Mouse (Mus musculus) intestine, embryonic 14.5 days (tissue): ENCODE measurements around the gene Tac2. TPM values are rescaled to one million over a fixed set of nuclear protein-coding genes. Genes with fewer than 3 reads are reported as not detected.

ENCODE experiments used
- ATAC-seq: fragments of 200-750 bp; cut with Nextera tagmentation; replicated peaks from 2 replicates; pipeline ENCODE4 v1.8.0; 2017; ENCODE audit warnings: low read depth, moderate number of reproducible peaks, moderate TSS enrichment, moderate library complexity; ENCODE audit not compliant: low FRiP score, low TSS enrichment
- DNase-seq: peaks from one replicate; pipeline ENCODE4 v3.0.0-alpha.2; 2018; ENCODE audit warnings: low spot score
- H3K27ac ChIP-seq: fragments of 300-500 bp; sonication (generic); 2 replicates; pipeline ENCODE4 v1.5.1; 2014; ENCODE audit warnings: low read depth, mild to moderate bottlenecking, control low read depth
- H3K27me3 ChIP-seq: fragments of 300-500 bp; sonication (generic); replicated peaks from 2 replicates; pipeline ENCODE4 v1.6.1; 2014; ENCODE audit warnings: low read length, control low read depth; ENCODE audit not compliant: control insufficient read depth, insufficient read depth
- H3K36me3 ChIP-seq: fragments of 300-500 bp; sonication (generic); 2 replicates; pipeline ENCODE4 v1.6.1; 2014; ENCODE audit warnings: low read length, control low read depth; ENCODE audit not compliant: control insufficient read depth, insufficient read depth
- H3K4me1 ChIP-seq: fragments of 300-500 bp; sonication (generic); replicated peaks from 2 replicates; pipeline ENCODE4 v1.6.1; 2014; ENCODE audit warnings: low read length, control low read depth, mixed read lengths; ENCODE audit not compliant: control insufficient read depth, insufficient read depth
- H3K4me2 ChIP-seq: fragments of 300-500 bp; sonication (generic); 2 replicates; pipeline ENCODE4 v1.6.1; 2014; ENCODE audit warnings: low read length
- H3K4me3 ChIP-seq: fragments of 300-500 bp; sonication (generic); 2 replicates; pipeline ENCODE4 v1.5.1; 2014; ENCODE audit warnings: low read depth, low read length, control low read depth, mixed read lengths
- H3K9ac ChIP-seq: fragments of 300-500 bp; sonication (generic); 2 replicates; pipeline ENCODE4 v1.6.1; 2014; ENCODE audit warnings: mild to moderate bottlenecking, low read length
- H3K9me3 ChIP-seq: fragments of 300-500 bp; sonication (generic); 2 replicates; pipeline ENCODE4 v1.6.1; 2016; ENCODE audit warnings: low read length, control low read depth; ENCODE audit not compliant: control insufficient read depth
- WGBS: fragments of 180-500 bp; shearing (Covaris S2); extraction: QIAGEN DNeasy Blood & Tissue Kit; methylation state at CpG from one replicate; pipeline ENCODE4 v1.1.7; 2014; 5-methylcytosine and 5-hydroxymethylcytosine counted together
- polyA plus RNA-seq: library from polyadenylated mRNA; unstranded; fragments of >200 nt; fragmentation: Nextera tagmentation; extraction: Ambion mirVana; gene quantifications from 2 replicates; pipeline ENCODE4 v1.2.1, GENCODE M21; 2014

The Tac2 gene
- polyA plus RNA-seq, 1 experiment from 2014 or later: 5.3 TPM

GRCm38 (mm10) chr10:127731397-127731796 lies 7.1 kb downstream of the Tac2 start:
- Histone ChIP-seq H3K4me2 (no peak overlapping the region), H3K27me3 (no peaks in the 10 kb centered on the region), H3K4me1 (0 out of 2 replicates have a peak, but pooled peaks cover 6% of the 10 kb centered on the region), H3K4me3 (no peak overlapping the region), H3K36me3 (no peaks in the 10 kb centered on the region), H3K27ac (no peak overlapping the region), H3K9me3 (no peaks in the 10 kb centered on the region), H3K9ac (no peak overlapping the region)
- ATAC-seq: no peak
- DNase-seq: no peak
- WGBS: 18% methylated on average over 5 of the region's 5 CpGs

- Histone ChIP-seq H3K4me3 (no peak overlapping the region), H3K4me1 (0 out of 2 replicates have a peak, but pooled peaks cover 13% of the 10 kb centered on the region), H3K9me3 (no peaks in the 10 kb centered on the region), H3K4me2 (no peak overlapping the region), H3K9ac (no peak overlapping the region), H3K27me3 (no peaks in the 10 kb centered on the region), H3K36me3 (no peaks in the 10 kb centered on the region), H3K27ac (no peak overlapping the region)
- 33% methylated on average over 5 of the region's 5 CpGs for WGBS
- DNase-seq: no peak
- no peak for ATAC-seq
Measured at GRCm38 (mm10) chr10:127734434-127734833, 10.2 kb downstream of the Tac2 start.

- DNase-seq: no peak
- ATAC-seq: no peak
- Histone ChIP-seq H3K4me1 (peaks cover 21% of the 10 kb centered on the region), H3K36me3 (no peaks in the 10 kb centered on the region), H3K4me2 (no peak overlapping the region), H3K9me3 (no peaks in the 10 kb centered on the region), H3K4me3 (no peak overlapping the region), H3K27ac (no peak overlapping the region), H3K27me3 (no peaks in the 10 kb centered on the region), H3K9ac (no peak overlapping the region)
- 75% methylated on average over 2 of the region's 2 CpGs for WGBS
Measured at GRCm38 (mm10) chr10:127736266-127736665, 12.0 kb downstream of the Tac2 start.

GRCm38 (mm10) chr10:127736916-127737315 lies 12.6 kb downstream of the Tac2 start:
- no peak overlapping the region for H3K9ac ChIP-seq
- no peak overlapping the region for H3K4me2 ChIP-seq
- H3K27ac ChIP-seq: no peak overlapping the region
- WGBS: 67% methylated on average over 4 of the region's 4 CpGs
- no peaks in the 10 kb centered on the region for H3K9me3 ChIP-seq
- H3K4me1 ChIP-seq: peaks cover 18% of the 10 kb centered on the region
- no peak for DNase-seq
- H3K4me3 ChIP-seq: no peak overlapping the region
- no peak for ATAC-seq
- peaks cover 6% of the 10 kb centered on the region for H3K36me3 ChIP-seq
- H3K27me3 ChIP-seq: no peaks in the 10 kb centered on the region

GRCm38 (mm10) chr10:127737552-127737951 lies 13.3 kb downstream of the Tac2 start:
- DNase-seq (no peak), ATAC-seq (no peak)
- Histone ChIP-seq H3K4me2 (no peak overlapping the region), H3K9me3 (no peaks in the 10 kb centered on the region), H3K27me3 (no peaks in the 10 kb centered on the region), H3K4me3 (no peak overlapping the region), H3K36me3 (peaks cover 12% of the 10 kb centered on the region), H3K4me1 (peaks cover 18% of the 10 kb centered on the region), H3K27ac (no peak overlapping the region), H3K9ac (no peak overlapping the region)
- 24% methylated on average over 2 of the region's 2 CpGs for WGBS

- no peaks in the 10 kb centered on the region for H3K27me3 ChIP-seq
- peaks cover 18% of the 10 kb centered on the region for H3K4me1 ChIP-seq
- H3K9me3 ChIP-seq: no peaks in the 10 kb centered on the region
- 40% methylated on average over 13 of the region's 13 CpGs for WGBS
- H3K9ac ChIP-seq: peak overlapping the region; percentile 96; the same call in 1 of the 2 replicates
- H3K4me3 ChIP-seq: peak overlapping the region; percentile 87; the same call in 1 of the 2 replicates
- peak; percentile 69 for DNase-seq
- peak overlapping the region; percentile 79 for H3K27ac ChIP-seq
- peak; percentile 28 for ATAC-seq
- peaks cover 20% of the 10 kb centered on the region for H3K36me3 ChIP-seq
- H3K4me2 ChIP-seq: peak overlapping the region; percentile 49
Measured at GRCm38 (mm10) chr10:127738151-127738882, 14.0 kb downstream of the Tac2 start.

GRCm38 (mm10) chr10:127739083-127739660 lies 14.9 kb downstream of the Tac2 start, which contains the start of gene Zbtb39:
TSS of gene Zbtb39 (plus strand) at chr10:127739538.
- Histone ChIP-seq H3K36me3 (peaks cover 28% of the 10 kb centered on the region), H3K27ac (peak within 1 kb of the TSS; percentile 79), H3K9ac (peak within 1 kb of the TSS; percentile 96), H3K4me1 (peaks cover 18% of the 10 kb centered on the region), H3K27me3 (no peaks in the 10 kb centered on the region), H3K4me3 (peak within 1 kb of the TSS; percentile 87), H3K4me2 (peak within 1 kb of the TSS; percentile 86), H3K9me3 (no peaks in the 10 kb centered on the region)
- WGBS: 2% methylated on average over 29 of the region's 61 CpGs
- DNase-seq (peak; percentile 89), ATAC-seq (peak; percentile 74)

- Histone ChIP-seq H3K27me3 (no peaks in the 10 kb centered on the region), H3K4me1 (peaks cover 18% of the 10 kb centered on the region), H3K4me2 (peak overlapping the region; percentile 86), H3K9ac (peak overlapping the region; percentile 96), H3K4me3 (peak overlapping the region; percentile 87), H3K27ac (peak overlapping the region; percentile 79), H3K9me3 (no peaks in the 10 kb centered on the region), H3K36me3 (peaks cover 34% of the 10 kb centered on the region)
- under 1% methylated on average over 33 of the region's 55 CpGs for WGBS
- DNase-seq (peak; percentile 79), ATAC-seq (peak; percentile 59)
Measured at GRCm38 (mm10) chr10:127739661-127740161, 15.4 kb downstream of the Tac2 start.
